Mouse (Mus musculus) midbrain, embryonic 16.5 days (tissue): ENCODE measurements around the gene Scgb1b19. TPM values are rescaled to one million over a fixed set of nuclear protein-coding genes. Genes with fewer than 3 reads are reported as not detected.
"Not testable (repeated sequence)": the region's sequence is repeated elsewhere in the genome, so short reads cannot be mapped to it uniquely, and the experiment has no call there.

Experiments
- ATAC-seq: fragments of 200-750 bp; cut with Nextera tagmentation; 2 replicates; pipeline ENCODE4 v1.8.0; 2017; ENCODE audit warnings: moderate TSS enrichment
- H3K27ac ChIP-seq: fragments of 300-500 bp; sonication (generic); 2 replicates; pipeline ENCODE4 v1.5.1; 2014; ENCODE audit warnings: mild to moderate bottlenecking, low read length, mixed read lengths
- H3K27me3 ChIP-seq: fragments of 300-500 bp; sonication (generic); 2 replicates; pipeline ENCODE4 v1.6.1; 2014; ENCODE audit warnings: low read depth, low read length, mixed read lengths; ENCODE audit not compliant: control insufficient read depth, insufficient read depth
- H3K36me3 ChIP-seq: fragments of 300-500 bp; sonication (generic); 2 replicates; pipeline ENCODE4 v1.6.1; 2014; ENCODE audit warnings: mild to moderate bottlenecking, low read length, moderate library complexity, mixed read lengths; ENCODE audit not compliant: control insufficient read depth, insufficient read depth
- H3K4me1 ChIP-seq: fragments of 300-500 bp; sonication (generic); 2 replicates; pipeline ENCODE4 v1.6.1; 2014; ENCODE audit warnings: mild to moderate bottlenecking, low read length, mixed read lengths; ENCODE audit not compliant: control insufficient read depth, insufficient read depth
- H3K4me2 ChIP-seq: fragments of 300-500 bp; sonication (generic); 2 replicates; pipeline ENCODE4 v1.6.1; 2014; ENCODE audit warnings: mild to moderate bottlenecking, low read length, mixed read lengths
- H3K4me3 ChIP-seq: fragments of 300-500 bp; sonication (generic); 2 replicates; pipeline ENCODE4 v1.5.1; 2014; ENCODE audit warnings: low read depth, mild to moderate bottlenecking, low read length, moderate library complexity, mixed read lengths
- H3K9ac ChIP-seq: fragments of 300-500 bp; sonication (generic); 2 replicates; pipeline ENCODE4 v1.6.1; 2014; ENCODE audit warnings: low read depth, low read length, mixed read lengths
- H3K9me3 ChIP-seq: fragments of 300-500 bp; sonication (generic); replicated peaks from 2 replicates; pipeline ENCODE4 v1.6.1; 2014; ENCODE audit warnings: mild to moderate bottlenecking, low read length, mixed read lengths; ENCODE audit not compliant: control insufficient read depth, poor library complexity, severe bottlenecking
- WGBS: fragments of 180-500 bp; shearing (Covaris S2); extraction: QIAGEN DNeasy Blood & Tissue Kit; methylation state at CpG from one replicate; pipeline ENCODE4 v1.1.7; 2014; 5-methylcytosine and 5-hydroxymethylcytosine counted together
- polyA plus RNA-seq: library from polyadenylated mRNA; unstranded; fragments of >200 nt; fragmentation: Nextera tagmentation; extraction: Ambion mirVana; gene quantifications from 2 replicates; pipeline ENCODE4 v1.2.1, GENCODE M21; 2015

The Scgb1b19 gene
- polyA plus RNA-seq: not detected in 2 replicates

DNA sequence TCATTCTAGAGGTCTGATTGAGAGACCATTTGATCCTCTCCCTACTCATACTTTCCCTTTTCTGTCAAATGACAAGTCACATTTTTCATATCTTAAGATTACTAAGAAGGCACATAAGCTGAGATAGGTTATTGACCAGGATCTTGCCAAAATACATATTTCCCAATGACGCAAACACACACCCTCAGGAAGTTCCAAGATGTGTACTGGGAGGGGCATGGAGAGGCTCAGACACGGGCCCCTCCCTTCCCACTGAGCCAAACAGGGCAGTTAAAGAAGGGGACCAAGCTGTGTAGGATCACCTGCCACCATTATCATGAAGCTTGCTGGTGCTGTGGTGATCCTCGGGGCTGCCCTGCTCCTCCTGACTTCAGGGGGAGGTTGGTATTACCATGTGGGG is at the start of gene Scgb1b19:
Scgb1b19 (plus strand) TSS at position 301 of the 400 bp plus-strand sequence.
- not testable (repeated sequence) for ATAC-seq, H3K9ac ChIP-seq, H3K9me3 ChIP-seq, H3K4me3 ChIP-seq, H3K4me2 ChIP-seq, H3K27me3 ChIP-seq, H3K36me3 ChIP-seq, H3K4me1 ChIP-seq, H3K27ac ChIP-seq
- 78% methylated on average over 2 of the region's 3 CpGs for WGBS

DNA sequence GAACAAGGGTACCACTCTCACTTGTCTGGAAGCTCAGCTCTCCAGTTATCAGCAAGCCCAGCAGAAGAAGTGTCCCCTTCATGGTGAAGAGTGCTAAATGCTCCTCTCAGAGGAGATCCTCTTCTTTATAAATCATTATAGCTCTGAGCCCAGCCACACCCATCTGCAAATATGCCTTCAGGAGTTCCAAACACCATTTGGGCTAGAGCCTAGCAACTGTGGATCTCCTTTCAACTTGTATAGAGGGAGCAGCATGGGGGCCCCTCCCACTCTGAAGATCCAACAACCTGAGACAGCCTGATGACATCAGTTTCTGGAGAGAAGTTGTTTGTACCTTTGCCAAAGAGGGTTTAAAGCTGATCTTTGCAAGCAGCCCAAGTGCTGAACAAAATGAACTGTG is 6.9 kb upstream of the Scgb1b19 start, which contains the start of gene Scgb2b19:
Scgb2b19 (minus strand) TSS at position 101 of the 400 bp plus-strand sequence.
- H3K9ac ChIP-seq, H3K4me1 ChIP-seq, H3K27me3 ChIP-seq, H3K27ac ChIP-seq, H3K36me3 ChIP-seq, H3K4me2 ChIP-seq, H3K4me3 ChIP-seq, H3K9me3 ChIP-seq, ATAC-seq: not testable (repeated sequence)

Other genes starting within 250 kb of the Scgb1b19 start
- not detected in 2 replicates for gene Scgb2b17, start 230.7 kb upstream of the Scgb1b19 start, polyA plus RNA-seq
- gene Scgb1b17, start 223.8 kb upstream of the Scgb1b19 start, polyA plus RNA-seq: not detected in 2 replicates
- not detected in 2 replicates for gene Scgb2b18, start 113.4 kb upstream of the Scgb1b19 start, polyA plus RNA-seq
- gene Scgb1b18, start 101.7 kb upstream of the Scgb1b19 start, polyA plus RNA-seq: not detected in 2 replicates
- not detected in 2 replicates for gene Scgb2b19, start 7.0 kb upstream of the Scgb1b19 start, polyA plus RNA-seq
- gene Scgb2b20, start 79.0 kb downstream of the Scgb1b19 start, polyA plus RNA-seq: not detected in 2 replicates
- gene Scgb1b20, start 85.9 kb downstream of the Scgb1b19 start, polyA plus RNA-seq: not detected in 2 replicates
- gene Scgb2b21, start 233.2 kb downstream of the Scgb1b19 start, polyA plus RNA-seq: not detected in 2 replicates